Mouse (Mus musculus): ENCODE measurements at regions not wholly inside any gene's neighbourhood (a gene's known extent, or its start where the extent isn't known, plus 50 kb on each side); places are given as distances from the start of the nearest gene placed in this dataset.

- no peak for DNase-seq (ENCODE audit: low spot score)
Measured at GRCm38 (mm10) chr4:125203521-125203920, 75.9 kb upstream of the Zc3h12a start.

GRCm38 (mm10) chr4:125201638-125202325 is 74.1 kb upstream of the Zc3h12a start:
- no peak for DNase-seq (ENCODE audit: low spot score)

GRCm38 (mm10) chr4:125200762-125201161 is 73.1 kb upstream of the Zc3h12a start:
- DNase-seq (ENCODE audit: low spot score): no peak

- DNase-seq (ENCODE audit: low spot score): no peak
Measured at GRCm38 (mm10) chr4:125199281-125199680, 71.6 kb upstream of the Zc3h12a start.

GRCm38 (mm10) chr4:125195901-125196435 is 68.3 kb upstream of the Zc3h12a start:
- DNase-seq (ENCODE audit: low spot score): no peak

GRCm38 (mm10) chr4:125194722-125195380 is 67.2 kb upstream of the Zc3h12a start:
- no peak for DNase-seq (ENCODE audit: low spot score)

- no peak for DNase-seq (ENCODE audit: low spot score)
Measured at GRCm38 (mm10) chr4:125194298-125194697, 66.7 kb upstream of the Zc3h12a start.

GRCm38 (mm10) chr4:125191680-125192079 is 64.0 kb upstream of the Zc3h12a start:
- DNase-seq (ENCODE audit: low spot score): no peak

- DNase-seq (ENCODE audit: low spot score): no peak
Measured at GRCm38 (mm10) chr4:125191010-125191409, 63.4 kb upstream of the Zc3h12a start.

GRCm38 (mm10) chr4:125189971-125190370 is 62.3 kb upstream of the Zc3h12a start:
- DNase-seq (ENCODE audit: low spot score): no peak

GRCm38 (mm10) chr4:125186246-125186645 is 58.6 kb upstream of the Zc3h12a start:
- no peak for DNase-seq (ENCODE audit: low spot score)

- no peak for DNase-seq (ENCODE audit: low spot score)
Measured at GRCm38 (mm10) chr4:125185076-125185475, 57.4 kb upstream of the Zc3h12a start.

GRCm38 (mm10) chr4:125180947-125181346 is 53.3 kb upstream of the Zc3h12a start:
- DNase-seq (ENCODE audit: low spot score): no peak

GRCm38 (mm10) chr4:125178552-125178951 is 50.9 kb upstream of the Zc3h12a start:
- DNase-seq (ENCODE audit: low spot score): no peak

GRCm38 (mm10) chr4:125177666-125178065 is 50.0 kb upstream of the Zc3h12a start:
- no peak for DNase-seq (ENCODE audit: low spot score)
